Mouse (Mus musculus): ENCODE results near the gene Slc9b2. TPM values are rescaled to one million over a fixed set of nuclear protein-coding genes. Genes with fewer than 3 reads are reported as not detected.

Gene Slc9b2
- polyA plus RNA-seq, 1 experiment, result not detected

- no peak for TF ChIP-seq GATA1 (IDR thresholded peaks at IDR 0.05; ENCODE audit: low read length)
These were observed 40.3 kb downstream of the Slc9b2 start, which contains the start of gene Slc9b1 for GRCm38 (mm10) chr3:135347739-135348264. Gene Slc9b1 (plus strand): TSS chr3:135348029.

GRCm38 (mm10) chr3:135349022-135349421 is 41.5 kb downstream of the Slc9b2 start:
- TF ChIP-seq GATA1 (IDR thresholded peaks at IDR 0.05; ENCODE audit: low read length), result no peak

- TF ChIP-seq GATA1 (IDR thresholded peaks at IDR 0.05; ENCODE audit: low read length), result no peak
These were observed 44.4 kb downstream of the Slc9b2 start for GRCm38 (mm10) chr3:135351857-135352256.

- TF ChIP-seq GATA1 (IDR thresholded peaks at IDR 0.05; ENCODE audit: low read length), result no peak
These were observed 49.9 kb downstream of the Slc9b2 start for GRCm38 (mm10) chr3:135357394-135357793.

- TF ChIP-seq GATA1 (IDR thresholded peaks at IDR 0.05; ENCODE audit: low read length), result no peak
These were observed 68.3 kb downstream of the Slc9b2 start for GRCm38 (mm10) chr3:135375836-135376235.

- TF ChIP-seq GATA1 (IDR thresholded peaks at IDR 0.05; ENCODE audit: low read length), result no peak
These were observed 69.9 kb downstream of the Slc9b2 start for GRCm38 (mm10) chr3:135377445-135377844.

GRCm38 (mm10) chr3:135379868-135380267 is 72.4 kb downstream of the Slc9b2 start:
- TF ChIP-seq GATA1 (IDR thresholded peaks at IDR 0.05; ENCODE audit: low read length), result no peak

- TF ChIP-seq GATA1 (IDR thresholded peaks at IDR 0.05; ENCODE audit: low read length), result no peak
These were observed 85.7 kb downstream of the Slc9b2 start for GRCm38 (mm10) chr3:135393186-135393585.

Other genes with a start within 250 kb of the Slc9b2 start
- 1.9 and 2.3 TPM in 2 replicates for gene Cenpe, start 95.2 kb upstream of the Slc9b2 start, polyA plus RNA-seq (2012)
- gene Bdh2, start 26.5 kb upstream of the Slc9b2 start, polyA plus RNA-seq (2012), result not detected in 2 replicates
- gene Slc9b1, start 40.3 kb downstream of the Slc9b2 start, polyA plus RNA-seq (2012), result 0.14 and 0.15 TPM in 2 replicates
- 31.5 and 36.7 TPM in 2 replicates for gene Cisd2, start 116.2 kb downstream of the Slc9b2 start, polyA plus RNA-seq (2012)
- gene Ube2d3, start 130.4 kb downstream of the Slc9b2 start, polyA plus RNA-seq (2012), result 464 and 694 TPM in 2 replicates
- gene Manba, start 177.9 kb downstream of the Slc9b2 start, polyA plus RNA-seq (2012), result 1.8 and 2.2 TPM in 2 replicates

Data from G1E-ER4 (cell line).